Comparison of ENCODE assay signal across 15 mouse cellular contexts in genomic region chr11:72491130-72491960, GRCm38 (mm10). TPM values are rescaled to one million over a fixed set of nuclear protein-coding genes. Genes with fewer than 3 reads are reported as not detected.
DNase-seq lines count a peak whose midpoint lies in the region; ATAC-seq and TF ChIP-seq lines count a peak whose summit lies in the region.
"Had no signal": no experiment of that assay in that cellular context is flagged by ENCODE, and none has a peak within 500 bp of the region (broad histone marks: within the 10 kb centered on the region; RNA-seq: fewer than 3 reads in every experiment).

No protein-coding gene starts in this region.

- no peak for TF ChIP-seq CTCF in forebrain, postnatal 0 days (IDR thresholded peaks at IDR 0.05; ENCODE audit: low read depth)

- H3K36me3 ChIP-seq in forebrain, postnatal 0 days (ENCODE audit: insufficient read depth), result no peaks in the 10 kb centered on the region
- no peaks in the 10 kb centered on the region for H3K36me3 ChIP-seq in forebrain, embryonic 14.5 days (ENCODE audit: control insufficient read depth, insufficient read depth, low read length)
- no peaks in the 10 kb centered on the region for H3K36me3 ChIP-seq in kidney, embryonic 14.5 days (ENCODE audit: control insufficient read depth, insufficient read depth, low read length)
- H3K36me3 ChIP-seq in hindbrain, embryonic 16.5 days (ENCODE audit: control insufficient read depth, insufficient read depth, low read length), result no peaks in the 10 kb centered on the region
- H3K36me3 ChIP-seq: limb, embryonic 13.5 days had no signal

- H3K27ac ChIP-seq in forebrain, postnatal 0 days (ENCODE audit: low read depth, low read length), result no peak overlapping the region; the same call in 1 of the 2 replicates
- no peak overlapping the region for H3K27ac ChIP-seq in forebrain, embryonic 14.5 days (ENCODE audit: low read depth, low read length)
- H3K27ac ChIP-seq in kidney, embryonic 14.5 days (ENCODE audit: low read depth, low read length), result no peak overlapping the region
- H3K27ac ChIP-seq in hindbrain, embryonic 16.5 days (ENCODE audit: low read depth, low read length), result no peak overlapping the region
- H3K27ac ChIP-seq: heart, adult 2 months; hindbrain, embryonic 14.5 days; limb, embryonic 13.5 days; macrophage had no signal

- 56% methylated on average over 15 of the region's 15 CpGs for WGBS in forebrain, postnatal 0 days
- WGBS in forebrain, embryonic 14.5 days, result 65% methylated on average over 15 of the region's 15 CpGs
- 73% methylated on average over 15 of the region's 15 CpGs for WGBS in kidney, embryonic 14.5 days
- 59% methylated on average over 15 of the region's 15 CpGs for WGBS in hindbrain, embryonic 16.5 days

- H3K4me2 ChIP-seq in forebrain, postnatal 0 days (ENCODE audit: low read depth), result no peak overlapping the region
- no peak overlapping the region for H3K4me2 ChIP-seq in forebrain, embryonic 14.5 days (ENCODE audit: low read length)
- no peak overlapping the region for H3K4me2 ChIP-seq in kidney, embryonic 14.5 days (replicated peaks; ENCODE audit: low read depth, low read length)
- no peak overlapping the region for H3K4me2 ChIP-seq in hindbrain, embryonic 16.5 days (ENCODE audit: low read length)
- H3K4me2 ChIP-seq: hindbrain, embryonic 14.5 days; limb, embryonic 13.5 days had no signal

- no peaks in the 10 kb centered on the region for H3K27me3 ChIP-seq in forebrain, postnatal 0 days (ENCODE audit: insufficient read depth, low read length)
- peaks cover 2% of the 10 kb centered on the region; the same call in 1 of the 2 replicates for H3K27me3 ChIP-seq in forebrain, embryonic 14.5 days (replicated peaks; ENCODE audit: control insufficient read depth, insufficient read depth, low read length)
- peaks cover 23% of the 10 kb centered on the region for H3K27me3 ChIP-seq in kidney, embryonic 14.5 days (ENCODE audit: control insufficient read depth, insufficient read depth, low read length)
- no peaks in the 10 kb centered on the region for H3K27me3 ChIP-seq in hindbrain, embryonic 16.5 days (replicated peaks; ENCODE audit: control insufficient read depth, insufficient read depth, low read length)

- peaks cover 9% of the 10 kb centered on the region for H3K4me1 ChIP-seq in forebrain, postnatal 0 days (ENCODE audit: insufficient read depth)
- H3K4me1 ChIP-seq in forebrain, embryonic 14.5 days (ENCODE audit: control insufficient read depth, insufficient read depth, low read length), result no peaks in the 10 kb centered on the region; the same call in 1 of the 2 replicates
- H3K4me1 ChIP-seq in kidney, embryonic 14.5 days (ENCODE audit: control insufficient read depth, insufficient read depth, low read length), result peaks cover 10% of the 10 kb centered on the region
- H3K4me1 ChIP-seq in hindbrain, embryonic 16.5 days (ENCODE audit: control insufficient read depth, insufficient read depth, low read depth, low read length), result peaks cover 22% of the 10 kb centered on the region

- H3K9ac ChIP-seq in forebrain, postnatal 0 days, result no peak overlapping the region
- no peak overlapping the region for H3K9ac ChIP-seq in forebrain, embryonic 14.5 days (ENCODE audit: low read length)
- H3K9ac ChIP-seq in kidney, embryonic 14.5 days (ENCODE audit: low read depth, low read length), result no peak overlapping the region
- no peak overlapping the region for H3K9ac ChIP-seq in hindbrain, embryonic 16.5 days (ENCODE audit: low read depth, low read length)
- H3K9ac ChIP-seq: hindbrain, embryonic 14.5 days; limb, embryonic 13.5 days had no signal

- DNase-seq in forebrain, postnatal 0 days, result peak; percentile 33
- DNase-seq in forebrain, embryonic 14.5 days (ENCODE audit: low spot score), result no peak
- peak; percentile 71 for DNase-seq in 3T3-L1 (ENCODE audit: low read depth, low spot score)
- peak; percentile 41 to 73 for DNase-seq in frontal cortex, adult 2 months (ENCODE audit: extremely low spot score in 1 of 2, low spot score in 1 of 2)
- DNase-seq in natural killer cell, adult 2 months (ENCODE audit: low spot score in 2 of 2), result peak; percentile 63 to 79
- no peak for DNase-seq in heart, postnatal 36 days
- DNase-seq: cerebellum, adult 9-10 months; kidney, adult 9 months had no signal

- no peak overlapping the region for H3K4me3 ChIP-seq in forebrain, postnatal 0 days (ENCODE audit: low read depth, low read length)
- H3K4me3 ChIP-seq in forebrain, embryonic 14.5 days (ENCODE audit: low read depth, low read length), result no peak overlapping the region
- no peak overlapping the region for H3K4me3 ChIP-seq in kidney, embryonic 14.5 days (ENCODE audit: low read length)
- no peak overlapping the region for H3K4me3 ChIP-seq in hindbrain, embryonic 16.5 days (ENCODE audit: low read length)
- H3K4me3 ChIP-seq: heart, adult 2 months had no signal

- H3K9me3 ChIP-seq in forebrain, postnatal 0 days (ENCODE audit: low read length), result no peaks in the 10 kb centered on the region
- H3K9me3 ChIP-seq in forebrain, embryonic 14.5 days (replicated peaks; ENCODE audit: control insufficient read depth, low read length), result no peaks in the 10 kb centered on the region
- no peaks in the 10 kb centered on the region for H3K9me3 ChIP-seq in kidney, embryonic 14.5 days (ENCODE audit: control insufficient read depth, low read length)
- H3K9me3 ChIP-seq in hindbrain, embryonic 16.5 days (ENCODE audit: control insufficient read depth, low read length), result no peaks in the 10 kb centered on the region
- H3K9me3 ChIP-seq: limb, embryonic 13.5 days had no signal

- no peak for ATAC-seq in forebrain, postnatal 0 days
- ATAC-seq in forebrain, embryonic 14.5 days, result no peak
- no peak for ATAC-seq in kidney, embryonic 14.5 days (ENCODE audit: low FRiP score, low TSS enrichment)
- ATAC-seq in hindbrain, embryonic 16.5 days, result no peak

- intact Hi-C loops in heart, postnatal 36 days (cut with DNase I), result loop anchor here (5.0 kb wide), 1 partner anchor 41 kb away; no protein-coding TSS in a partner anchor

RNA-seq across cellular contexts. Expression of gene Spns2, which starts 1.6 kb away (rescaled TPM):
- total RNA-seq in forebrain, postnatal 0 days (2014; rRNA removed), result 38.8 and 40.1 TPM in 2 replicates
- 6.5 and 6.7 TPM in 2 replicates for polyA plus RNA-seq in forebrain, postnatal 0 days (2015; fragmentation: Nextera tagmentation; extraction: Ambion mirVana)
- polyA plus RNA-seq in forebrain, embryonic 14.5 days (2014; fragmentation: Nextera tagmentation; extraction: Ambion mirVana), result 4.6 and 5.8 TPM in 2 replicates
- 45.0 and 47.0 TPM in 2 replicates for polyA plus RNA-seq in frontal cortex, adult 2 months (2012; rRNA removed)
- 2.0 and 2.4 TPM in 2 replicates for polyA plus RNA-seq in kidney, embryonic 14.5 days (2014; fragmentation: Nextera tagmentation; extraction: Ambion mirVana)
- 10 to 100 TPM in 1 of 2 experiments, 1 to 10 TPM in 1; 9.7 to 11.0 TPM for total RNA-seq in heart, postnatal 36 days (2021)
- polyA plus RNA-seq in hindbrain, embryonic 16.5 days (2015; fragmentation: Nextera tagmentation; extraction: Ambion mirVana), result 6.0 and 8.2 TPM in 2 replicates
- polyA plus RNA-seq: macrophage had no signal

RNA-seq across cellular contexts. Expression of gene Mybbp1a, which starts 50.2 kb away (rescaled TPM):
- total RNA-seq in forebrain, postnatal 0 days (2014; rRNA removed), result 36.9 and 38.0 TPM in 2 replicates
- polyA plus RNA-seq in forebrain, postnatal 0 days (2015; fragmentation: Nextera tagmentation; extraction: Ambion mirVana), result 50.0 and 52.4 TPM in 2 replicates
- polyA plus RNA-seq in forebrain, embryonic 14.5 days (2014; fragmentation: Nextera tagmentation; extraction: Ambion mirVana), result 80.5 and 82.1 TPM in 2 replicates
- polyA plus RNA-seq in frontal cortex, adult 2 months (2012; rRNA removed), result 55.3 and 61.4 TPM in 2 replicates
- polyA plus RNA-seq in kidney, embryonic 14.5 days (2014; fragmentation: Nextera tagmentation; extraction: Ambion mirVana), result 129 and 173 TPM in 2 replicates
- total RNA-seq in heart, postnatal 36 days (2021), result 10 to 100 TPM; 45.9 to 46.8 TPM
- polyA plus RNA-seq in hindbrain, embryonic 16.5 days (2015; fragmentation: Nextera tagmentation; extraction: Ambion mirVana), result 54.2 and 63.0 TPM in 2 replicates

RNA-seq across cellular contexts. Expression of gene Ggt6, which starts 56.0 kb away (rescaled TPM):
- total RNA-seq in forebrain, postnatal 0 days (2014; rRNA removed), result not detected in 2 replicates
- polyA plus RNA-seq in forebrain, postnatal 0 days (2015; fragmentation: Nextera tagmentation; extraction: Ambion mirVana), result not detected in 2 replicates
- polyA plus RNA-seq in forebrain, embryonic 14.5 days (2014; fragmentation: Nextera tagmentation; extraction: Ambion mirVana), result not detected in 2 replicates
- 0.15 and 0.22 TPM in 2 replicates for polyA plus RNA-seq in frontal cortex, adult 2 months (2012; rRNA removed)
- 0.31 and 0.76 TPM in 2 replicates for polyA plus RNA-seq in kidney, embryonic 14.5 days (2014; fragmentation: Nextera tagmentation; extraction: Ambion mirVana)
- not detected for total RNA-seq in heart, postnatal 36 days (2021)
- polyA plus RNA-seq in hindbrain, embryonic 16.5 days (2015; fragmentation: Nextera tagmentation; extraction: Ambion mirVana), result not detected in 2 replicates
- total RNA-seq: heart, adult 2 months had no signal
- polyA plus RNA-seq: heart, postnatal 0 days; macrophage had no signal

RNA-seq across cellular contexts. Expression of gene Spns3, which starts 59.0 kb away (rescaled TPM):
- total RNA-seq in forebrain, postnatal 0 days (2014; rRNA removed), result 0.15 TPM in 1 of 2 replicates, not detected in the other
- 0.06 and 0.07 TPM in 2 replicates for polyA plus RNA-seq in forebrain, postnatal 0 days (2015; fragmentation: Nextera tagmentation; extraction: Ambion mirVana)
- 0.10 and 0.16 TPM in 2 replicates for polyA plus RNA-seq in forebrain, embryonic 14.5 days (2014; fragmentation: Nextera tagmentation; extraction: Ambion mirVana)
- polyA plus RNA-seq in frontal cortex, adult 2 months (2012; rRNA removed), result 0.54 and 0.71 TPM in 2 replicates
- 0.20 and 0.29 TPM in 2 replicates for polyA plus RNA-seq in kidney, embryonic 14.5 days (2014; fragmentation: Nextera tagmentation; extraction: Ambion mirVana)
- total RNA-seq in heart, postnatal 36 days (2021), result under 1 TPM in 1 of 2 experiments, not detected in 1; 0.16 TPM
- polyA plus RNA-seq in hindbrain, embryonic 16.5 days (2015; fragmentation: Nextera tagmentation; extraction: Ambion mirVana), result 0.09 TPM in 1 of 2 replicates, not detected in the other
- total RNA-seq: heart, adult 2 months had no signal
- polyA plus RNA-seq: macrophage had no signal

Comparison
In these comparisons a context has a peak if more than half of its experiments do, and no peak if none do; other contexts are left out.
1. DNase-seq: peak in forebrain, postnatal 0 days (single experiment), 3T3-L1 (single experiment), frontal cortex, adult 2 months (2 of 2) and natural killer cell, adult 2 months (2 of 2); none in forebrain, embryonic 14.5 days (single experiment) and heart, postnatal 36 days (0 of 2).